Mouse (Mus musculus): ENCODE data around the gene Fosb.

- TF ChIP-seq POLR2A (IDR thresholded peaks at IDR 0.05; ENCODE audit: insufficient read depth, low read depth, low read length) (no peak), CTCF (IDR thresholded peaks at IDR 0.05; ENCODE audit: insufficient read depth, low read depth, low read length) (no peak)
Observed at GRCm38 (mm10) chr7:19335583-19335982, 25.7 kb upstream of the Fosb start.

All from olfactory bulb, adult 2 months (tissue).